Mouse (Mus musculus) hindbrain, embryonic 10.5 days (tissue): ENCODE results near the gene Tex19.2. TPM values are rescaled to one million over a fixed set of nuclear protein-coding genes. Genes with fewer than 3 reads are reported as not detected.

Experiments
- DNase-seq: peaks from one replicate; pipeline ENCODE4 v3.0.0-alpha.2; 2017; ENCODE audit warnings: low spot score
- H3K27ac ChIP-seq: fragments of 300-500 bp; sonication (generic); 2 replicates; pipeline ENCODE4 v1.5.1; 2016; ENCODE audit warnings: mild to moderate bottlenecking, moderate library complexity
- H3K27me3 ChIP-seq: fragments of 300-500 bp; sonication (generic); 2 replicates; pipeline ENCODE4 v1.6.1; 2016; ENCODE audit warnings: mild to moderate bottlenecking; ENCODE audit not compliant: poor library complexity, insufficient read depth, severe bottlenecking
- H3K36me3 ChIP-seq: fragments of 300-500 bp; sonication (generic); 2 replicates; pipeline ENCODE4 v1.6.1; 2016; ENCODE audit warnings: mild to moderate bottlenecking, moderate library complexity
- H3K4me1 ChIP-seq: fragments of 300-500 bp; sonication (generic); replicated peaks from 2 replicates; pipeline ENCODE4 v1.6.1; 2016; ENCODE audit warnings: mild to moderate bottlenecking
- H3K4me3 ChIP-seq: fragments of 300-500 bp; sonication (generic); 2 replicates; pipeline ENCODE4 v1.5.1; 2016; ENCODE audit warnings: mild to moderate bottlenecking, moderate library complexity
- H3K9me3 ChIP-seq: fragments of 300-500 bp; sonication (generic); 2 replicates; pipeline ENCODE4 v1.6.1; 2016; ENCODE audit warnings: mild to moderate bottlenecking, moderate library complexity
- WGBS: fragments of 180-500 bp; shearing (Covaris S2); methylation state at CpG from one replicate; pipeline ENCODE4 v1.1.7; 2016; 5-methylcytosine and 5-hydroxymethylcytosine counted together
- polyA plus RNA-seq: library from polyadenylated mRNA; unstranded; fragments of >200 nt; fragmentation: Nextera tagmentation; extraction: Ambion mirVana; gene quantifications from 2 replicates; pipeline ENCODE4 v1.2.1, GENCODE M21; 2016

Gene Tex19.2
- polyA plus RNA-seq, 1 experiment from 2014 or later = not detected

GRCm38 (mm10) chr11:121101124-121101805 lies 17.2 kb downstream of the Tex19.2 start:
- H3K4me1 ChIP-seq = no peaks in the 10 kb centered on the region
- DNase-seq = no peak
- no peaks in the 10 kb centered on the region for H3K36me3 ChIP-seq
- H3K27me3 ChIP-seq = no peaks in the 10 kb centered on the region
- 0 out of 2 replicates have a peak, but pooled peaks cover 2% of the 10 kb centered on the region for H3K9me3 ChIP-seq
- 90% methylated on average over 4 of the region's 4 CpGs for WGBS
- H3K4me3 ChIP-seq = no peak overlapping the region
- H3K27ac ChIP-seq = no peak overlapping the region

GRCm38 (mm10) chr11:121100692-121101091 lies 17.8 kb downstream of the Tex19.2 start:
- no peaks in the 10 kb centered on the region for H3K4me1 ChIP-seq
- H3K27ac ChIP-seq = no peak overlapping the region
- H3K27me3 ChIP-seq = no peaks in the 10 kb centered on the region
- H3K36me3 ChIP-seq = no peaks in the 10 kb centered on the region
- DNase-seq = no peak
- H3K4me3 ChIP-seq = no peak overlapping the region
- 68% methylated on average over 7 of the region's 7 CpGs for WGBS
- 0 out of 2 replicates have a peak, but pooled peaks cover 2% of the 10 kb centered on the region for H3K9me3 ChIP-seq

- Histone ChIP-seq H3K4me3 (no peak overlapping the region), H3K27ac (no peak overlapping the region), H3K9me3 (0 out of 2 replicates have a peak, but pooled peaks cover 2% of the 10 kb centered on the region), H3K36me3 (no peaks in the 10 kb centered on the region), H3K27me3 (no peaks in the 10 kb centered on the region), H3K4me1 (no peaks in the 10 kb centered on the region)
- no peak for DNase-seq
- WGBS = 72% methylated on average over 7 of the region's 7 CpGs
Measured at GRCm38 (mm10) chr11:121099762-121100161, 18.7 kb downstream of the Tex19.2 start.

- H3K4me1 ChIP-seq = no peaks in the 10 kb centered on the region
- H3K27ac ChIP-seq = no peak overlapping the region
- WGBS = 91% methylated on average over 14 of the region's 14 CpGs
- H3K36me3 ChIP-seq = no peaks in the 10 kb centered on the region
- H3K4me3 ChIP-seq = no peak overlapping the region
- no peak for DNase-seq
- no peaks in the 10 kb centered on the region for H3K27me3 ChIP-seq
- H3K9me3 ChIP-seq = no peaks in the 10 kb centered on the region
Measured at GRCm38 (mm10) chr11:121092606-121093585, 25.6 kb downstream of the Tex19.2 start.

DNA sequence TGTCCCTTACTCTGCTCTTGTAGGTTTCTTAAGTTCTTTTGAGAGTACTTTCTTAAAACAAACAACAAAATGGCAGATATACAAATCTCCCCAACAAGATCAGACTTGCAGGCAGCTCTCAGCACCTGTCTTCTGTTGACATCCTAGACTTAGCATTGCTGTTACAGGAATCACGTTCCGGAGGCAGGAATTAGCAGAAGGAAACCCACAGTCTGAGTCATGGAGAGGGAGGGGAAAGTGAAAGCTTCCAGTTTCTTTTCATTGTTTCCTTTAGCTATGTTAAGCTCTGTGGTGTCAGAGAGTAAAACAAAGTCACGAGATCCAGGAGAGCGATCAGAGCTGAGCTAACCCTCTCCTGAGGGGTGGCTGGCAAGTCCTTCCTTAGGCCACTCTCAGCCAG lies 27.5 kb downstream of the Tex19.2 start:
- no peak for DNase-seq
- WGBS = 76% methylated on average over 4 of the region's 4 CpGs
- H3K9me3 ChIP-seq = no peaks in the 10 kb centered on the region
- H3K4me3 ChIP-seq = no peak overlapping the region
- no peaks in the 10 kb centered on the region for H3K4me1 ChIP-seq
- no peaks in the 10 kb centered on the region for H3K36me3 ChIP-seq
- no peaks in the 10 kb centered on the region for H3K27me3 ChIP-seq
- no peak overlapping the region for H3K27ac ChIP-seq

DNA sequence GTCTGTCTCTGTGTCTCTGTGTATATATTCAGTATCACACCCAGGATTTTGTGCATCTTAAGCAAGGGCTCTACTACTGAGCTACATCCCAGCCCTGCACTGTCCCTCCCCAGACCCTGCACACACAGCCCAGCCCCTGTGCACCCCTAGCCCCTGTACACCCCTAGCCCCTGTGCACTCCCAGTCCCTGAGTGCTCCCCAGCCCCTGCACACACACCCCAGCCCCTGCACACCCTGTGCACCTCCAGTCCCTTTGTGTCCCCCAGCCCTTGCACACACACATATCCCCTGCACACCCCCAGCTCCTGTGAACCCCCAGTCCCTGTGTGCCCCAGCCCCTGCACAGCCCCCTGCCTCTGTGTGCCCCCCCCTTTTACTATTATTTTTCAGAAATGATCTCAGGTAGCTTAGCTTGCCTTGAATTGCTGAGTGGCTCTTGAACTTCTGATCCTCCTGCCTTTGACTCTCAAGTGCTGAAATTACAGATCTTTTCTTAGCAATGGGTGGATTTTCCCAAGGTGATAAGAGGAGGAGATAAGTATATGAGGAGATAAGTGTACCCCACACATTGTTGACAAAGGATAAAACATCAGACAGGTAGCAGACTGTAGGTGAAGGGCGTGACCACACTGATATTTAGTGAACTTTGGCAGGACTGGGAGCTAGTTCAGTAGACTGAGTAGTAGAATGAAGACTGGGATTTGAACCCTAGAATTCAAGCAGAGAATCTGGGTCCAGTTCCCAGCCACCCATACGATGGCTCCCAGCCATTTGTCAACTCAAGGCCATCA lies 28.5 kb downstream of the Tex19.2 start:
- Histone ChIP-seq H3K27ac (no peak overlapping the region), H3K4me1 (no peaks in the 10 kb centered on the region), H3K4me3 (no peak overlapping the region), H3K9me3 (no peaks in the 10 kb centered on the region), H3K36me3 (no peaks in the 10 kb centered on the region), H3K27me3 (no peaks in the 10 kb centered on the region)
- 85% methylated on average over 2 of the region's 2 CpGs for WGBS
- DNase-seq = no peak

DNA sequence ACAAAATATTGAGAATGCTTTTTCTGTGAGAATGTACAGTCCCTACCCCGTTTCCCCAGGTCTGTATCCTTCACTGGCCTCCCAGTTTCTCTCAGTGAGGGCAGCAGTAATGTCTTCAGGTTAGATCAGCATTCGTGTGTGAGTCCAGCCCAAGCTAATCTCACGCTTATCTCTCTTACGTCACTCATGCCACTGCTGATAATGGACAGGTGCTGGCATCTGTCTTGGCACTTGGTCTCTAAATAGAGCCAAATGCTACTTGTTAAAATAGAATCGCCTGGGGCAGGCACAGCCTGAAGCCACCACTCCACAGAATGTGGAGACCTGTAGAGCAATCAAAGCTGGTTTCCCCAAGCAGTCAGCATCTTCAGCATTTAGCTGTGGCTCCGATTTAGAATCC lies 29.5 kb downstream of the Tex19.2 start:
- no peak for DNase-seq
- H3K4me3 ChIP-seq = no peak overlapping the region
- H3K27ac ChIP-seq = no peak overlapping the region
- H3K36me3 ChIP-seq = no peaks in the 10 kb centered on the region
- no peaks in the 10 kb centered on the region for H3K9me3 ChIP-seq
- H3K4me1 ChIP-seq = no peaks in the 10 kb centered on the region
- 85% methylated on average over 6 of the region's 6 CpGs for WGBS
- H3K27me3 ChIP-seq = no peaks in the 10 kb centered on the region

DNA sequence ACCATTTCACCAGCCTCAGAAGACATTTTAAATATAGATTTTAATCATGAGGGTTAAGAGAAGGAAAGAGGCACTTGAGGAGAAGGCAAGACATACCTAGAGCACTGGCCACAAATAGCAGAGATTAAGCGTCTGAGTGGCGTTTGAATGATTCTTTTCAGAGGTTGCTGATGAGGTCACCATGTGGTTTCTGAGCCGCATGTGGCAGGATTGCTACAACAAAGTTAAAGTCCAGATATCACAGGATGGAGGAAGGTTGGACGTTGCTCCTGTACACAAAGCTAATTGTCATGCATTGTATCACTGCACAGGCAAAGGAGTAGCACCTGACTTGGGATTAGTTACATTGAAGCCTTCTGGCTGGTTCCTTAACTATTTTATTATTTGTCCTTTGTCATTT lies 32.2 kb downstream of the Tex19.2 start:
- H3K27me3 ChIP-seq = no peaks in the 10 kb centered on the region
- DNase-seq = no peak
- H3K4me3 ChIP-seq = no peak overlapping the region
- WGBS = 75% methylated on average over 4 of the region's 4 CpGs
- H3K9me3 ChIP-seq = no peaks in the 10 kb centered on the region
- H3K27ac ChIP-seq = no peak overlapping the region
- no peaks in the 10 kb centered on the region for H3K36me3 ChIP-seq
- H3K4me1 ChIP-seq = no peaks in the 10 kb centered on the region

- H3K9me3 ChIP-seq = no peaks in the 10 kb centered on the region
- no peak overlapping the region for H3K4me3 ChIP-seq
- H3K4me1 ChIP-seq = no peaks in the 10 kb centered on the region
- no peaks in the 10 kb centered on the region for H3K36me3 ChIP-seq
- 85% methylated on average over 5 of the region's 5 CpGs for WGBS
- DNase-seq = no peak
- no peaks in the 10 kb centered on the region for H3K27me3 ChIP-seq
- no peak overlapping the region for H3K27ac ChIP-seq
Measured at GRCm38 (mm10) chr11:121085181-121085580, 33.3 kb downstream of the Tex19.2 start.

DNA sequence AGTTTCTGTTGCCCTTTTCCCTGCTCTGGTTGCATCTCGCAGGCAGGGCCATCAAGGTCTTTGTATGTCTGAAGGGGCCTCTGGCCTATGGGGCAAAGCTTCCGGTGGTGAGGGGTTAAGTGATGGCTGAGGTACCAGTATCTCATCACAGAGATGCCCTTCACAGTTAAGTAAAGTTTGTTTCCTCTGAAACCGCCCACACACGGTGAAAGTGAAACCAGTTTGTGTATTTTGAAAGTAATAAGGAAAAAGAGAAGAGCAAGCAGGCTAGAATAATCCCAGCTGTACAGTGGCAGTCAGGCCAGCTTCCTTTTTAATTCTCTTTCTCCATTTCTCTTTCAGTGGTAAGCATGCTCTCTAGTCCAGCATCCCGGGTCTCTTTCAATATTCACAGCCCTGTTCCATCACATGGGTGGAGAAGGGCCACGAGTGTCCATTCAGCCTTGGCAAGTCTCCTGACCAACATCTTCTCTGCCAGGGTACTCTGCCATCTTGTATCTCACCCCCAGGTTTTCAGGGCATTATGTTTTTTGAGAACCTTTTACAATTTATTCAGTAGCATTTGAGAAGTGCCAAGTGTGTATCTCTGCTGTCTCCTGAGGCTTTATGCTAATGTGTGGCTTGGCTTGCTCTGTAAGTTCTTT lies 35.5 kb downstream of the Tex19.2 start:
- H3K4me3 ChIP-seq = no peak overlapping the region
- no peaks in the 10 kb centered on the region for H3K36me3 ChIP-seq
- no peak for DNase-seq
- H3K27me3 ChIP-seq = no peaks in the 10 kb centered on the region
- WGBS = 82% methylated on average over 6 of the region's 6 CpGs
- H3K27ac ChIP-seq = no peak overlapping the region
- no peaks in the 10 kb centered on the region for H3K4me1 ChIP-seq
- H3K9me3 ChIP-seq = no peaks in the 10 kb centered on the region

DNA sequence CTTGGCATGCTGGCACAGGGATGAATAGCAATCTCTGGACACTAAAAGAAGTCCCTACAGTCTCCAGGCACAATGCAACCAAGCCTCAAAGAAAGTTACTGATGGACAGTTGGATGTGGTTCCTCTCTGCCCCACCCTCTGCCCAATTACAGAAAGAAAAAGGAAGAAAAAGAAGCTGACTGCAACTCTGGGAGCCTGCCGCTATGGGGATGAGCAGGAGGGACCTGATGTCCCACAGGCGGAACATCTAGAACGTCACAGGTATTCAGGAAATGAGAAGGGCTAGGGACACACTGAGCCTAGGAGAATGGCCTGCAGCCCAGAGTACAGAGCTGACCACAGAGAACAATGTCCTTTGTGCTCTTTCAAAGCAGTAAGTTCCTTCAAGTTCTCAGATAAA lies 36.2 kb downstream of the Tex19.2 start:
- no peak overlapping the region for H3K27ac ChIP-seq
- no peaks in the 10 kb centered on the region for H3K36me3 ChIP-seq
- no peaks in the 10 kb centered on the region for H3K4me1 ChIP-seq
- WGBS = 84% methylated on average over 3 of the region's 3 CpGs
- H3K4me3 ChIP-seq = no peak overlapping the region
- H3K27me3 ChIP-seq = no peaks in the 10 kb centered on the region
- H3K9me3 ChIP-seq = no peaks in the 10 kb centered on the region
- no peak for DNase-seq

GRCm38 (mm10) chr11:121081120-121081519 lies 37.4 kb downstream of the Tex19.2 start, which contains the start of gene Sectm1a:
TSS of gene Sectm1a (minus strand) at chr11:121081220.
- H3K27ac ChIP-seq = no peak within 1 kb of the TSS
- H3K4me3 ChIP-seq = no peak within 1 kb of the TSS
- H3K9me3 ChIP-seq = no peaks in the 10 kb centered on the region
- WGBS = 67% methylated on average over 3 of the region's 3 CpGs
- DNase-seq = no peak
- H3K27me3 ChIP-seq = no peaks in the 10 kb centered on the region
- H3K36me3 ChIP-seq = no peaks in the 10 kb centered on the region
- no peaks in the 10 kb centered on the region for H3K4me1 ChIP-seq
